ENCODE assay signal across 12 mouse cellular contexts in the genomic region with DNA sequence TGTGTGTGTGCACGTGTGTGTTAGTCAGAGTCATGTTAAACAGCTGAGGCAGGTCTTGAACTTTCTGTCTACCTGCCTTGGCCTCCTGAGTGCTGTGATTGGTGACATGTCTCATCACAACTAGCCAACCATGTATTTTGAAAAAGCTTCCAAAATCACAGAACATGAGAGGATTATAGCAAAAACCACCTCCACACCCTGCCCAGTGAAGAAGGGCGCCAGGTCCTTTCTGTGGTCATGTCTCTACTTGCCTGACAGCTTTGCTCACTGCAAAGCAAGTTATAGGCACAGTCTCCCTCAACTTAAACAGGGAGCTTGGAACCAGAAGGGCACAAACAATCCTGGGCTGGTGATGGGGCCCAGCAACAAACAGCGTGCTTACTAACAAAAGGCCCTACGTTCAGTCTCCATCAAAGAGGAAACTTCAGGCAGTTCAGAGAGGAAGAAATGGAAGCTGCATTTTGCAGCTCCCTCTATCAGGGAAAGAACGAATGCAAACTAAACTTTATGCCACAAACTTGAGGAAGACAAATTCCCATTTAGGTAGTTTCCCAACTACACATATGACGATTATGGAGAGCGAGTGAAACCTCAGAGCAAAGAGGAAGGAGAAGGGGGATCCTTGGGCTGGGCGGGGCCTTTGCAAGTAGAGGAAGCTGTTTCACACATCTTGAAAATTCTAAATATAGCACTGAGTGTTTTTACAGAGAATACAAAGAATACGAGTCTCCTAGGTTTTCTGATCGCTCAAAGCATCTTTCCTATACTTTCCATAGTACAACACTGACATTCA.
A peak's percentile ranks its signal among the peaks of the same experiment; 100 is the strongest.
DNase-seq lines count a peak whose midpoint lies in the region; ATAC-seq and TF ChIP-seq lines count a peak whose summit lies in the region.
"Had no signal": no experiment of that assay in that cellular context is flagged by ENCODE, and none has a peak within 500 bp of the region (broad histone marks: within the 10 kb centered on the region; RNA-seq: fewer than 3 reads in every experiment).

No protein-coding gene starts in this region.

- H3K4me2 ChIP-seq in forebrain, embryonic 14.5 days (ENCODE audit: low read length) = no peak overlapping the region
- H3K4me2 ChIP-seq: lung, embryonic 14.5 days had no signal

- H3K4me1 ChIP-seq in bone marrow, adult 2 months (ENCODE audit: control insufficient read depth, insufficient read depth, low read length) = peaks cover 5% of the 10 kb centered on the region
- peaks cover 22% of the 10 kb centered on the region for H3K4me1 ChIP-seq in thymus, adult 2 months (replicated peaks; ENCODE audit: control insufficient read depth, insufficient read depth, low read length)
- H3K4me1 ChIP-seq in forebrain, embryonic 14.5 days (ENCODE audit: control insufficient read depth, insufficient read depth, low read length) = no peaks in the 10 kb centered on the region

- TF ChIP-seq POLR2A in bone marrow, adult 2 months (IDR thresholded peaks at IDR 0.05; ENCODE audit: borderline replicate concordance, control insufficient read depth, low read depth, low read length) = no peak
- TF ChIP-seq POLR2A in thymus, adult 2 months (IDR thresholded peaks at IDR 0.05; ENCODE audit: control insufficient read depth, extremely low read depth, insufficient read depth, low read length, poor library complexity) = no peak

- H3K36me3 ChIP-seq in thymus, adult 2 months (ENCODE audit: control insufficient read depth, insufficient read depth, low read length) = no peaks in the 10 kb centered on the region
- H3K36me3 ChIP-seq in forebrain, embryonic 14.5 days (ENCODE audit: control insufficient read depth, insufficient read depth, low read length) = no peaks in the 10 kb centered on the region

- no peaks in the 10 kb centered on the region for H3K27me3 ChIP-seq in thymus, adult 2 months (ENCODE audit: control insufficient read depth, insufficient read depth, low read length)
- H3K27me3 ChIP-seq in forebrain, embryonic 14.5 days (replicated peaks; ENCODE audit: control insufficient read depth, insufficient read depth, low read length) = no peaks in the 10 kb centered on the region

- intact Hi-C loops in heart, postnatal 14 days (cut with DNase I) = no loop called here
- intact Hi-C loops in left cerebral cortex, postnatal 14 days (cut with DNase I) = no loop called here

- no peak overlapping the region for H3K4me3 ChIP-seq in bone marrow, adult 2 months (replicated peaks; ENCODE audit: control insufficient read depth, low read depth, low read length)
- peak overlapping the region; percentile 9; the same call in 1 of the 2 replicates for H3K4me3 ChIP-seq in thymus, adult 2 months (ENCODE audit: control insufficient read depth, insufficient read depth, low read length)
- H3K4me3 ChIP-seq in forebrain, embryonic 14.5 days (ENCODE audit: low read depth, low read length) = no peak overlapping the region

- WGBS in bone marrow, adult 2 months = 23% methylated on average over 10 of the region's 10 CpGs
- 29% methylated on average over 10 of the region's 10 CpGs for WGBS in thymus, adult 2 months
- WGBS in forebrain, embryonic 14.5 days = 86% methylated on average over 10 of the region's 10 CpGs

- H3K27ac ChIP-seq in bone marrow, adult 2 months (ENCODE audit: control insufficient read depth, insufficient read depth, low read depth, low read length, poor library complexity) = peak overlapping the region; percentile 61; the same call in 1 of the 2 replicates
- peak overlapping the region; percentile 78 for H3K27ac ChIP-seq in thymus, adult 2 months (ENCODE audit: control insufficient read depth, insufficient read depth, low read length)
- no peak overlapping the region for H3K27ac ChIP-seq in forebrain, embryonic 14.5 days (ENCODE audit: low read depth, low read length)

- H3K9me3 ChIP-seq in forebrain, embryonic 14.5 days (replicated peaks; ENCODE audit: control insufficient read depth, low read length) = no peaks in the 10 kb centered on the region

- ATAC-seq in forebrain, embryonic 14.5 days = no peak

- DNase-seq in heart, adult 8-10 months (ENCODE audit: low spot score) = peak; percentile 31
- DNase-seq in heart, postnatal 14 days = no peak
- peak; percentile 79 for DNase-seq in lung, postnatal 36 days
- peak; percentile 44 for DNase-seq in thymus, adult 2 months
- no peak for DNase-seq in left cerebral cortex, postnatal 14 days (ENCODE audit: low spot score in 2 of 2)
- DNase-seq in forebrain, embryonic 14.5 days (ENCODE audit: low spot score) = no peak
- DNase-seq in frontal cortex, postnatal 25 days (ENCODE audit: low spot score in 2 of 2) = no peak
- DNase-seq: cerebellum, postnatal 36 days; gastrocnemius, postnatal 36 days; heart, postnatal 4 days; lung, embryonic 14.5 days had no signal

- no peak overlapping the region for H3K9ac ChIP-seq in forebrain, embryonic 14.5 days (ENCODE audit: low read length)
- H3K9ac ChIP-seq: lung, embryonic 14.5 days had no signal

- no peak for TF ChIP-seq CTCF in bone marrow, adult 2 months (IDR thresholded peaks at IDR 0.05; ENCODE audit: control insufficient read depth, insufficient read depth, low read length)
- no peak for TF ChIP-seq CTCF in thymus, adult 2 months (IDR thresholded peaks at IDR 0.05; ENCODE audit: borderline replicate concordance, control insufficient read depth, extremely low read depth, insufficient read depth, low read length, poor library complexity)

Comparison
In these comparisons a context has a peak if more than half of its experiments do, and no peak if none do; other contexts are left out.
1. DNase-seq: peak in heart, adult 8-10 months (single experiment), lung, postnatal 36 days (single experiment) and thymus, adult 2 months (single experiment); none in heart, postnatal 14 days (0 of 2), left cerebral cortex, postnatal 14 days (0 of 2), forebrain, embryonic 14.5 days (single experiment) and frontal cortex, postnatal 25 days (0 of 2).